Mouse (Mus musculus): ENCODE data around the gene Lrrc4.

Gene Lrrc4

GRCm38 (mm10) chr6:28857198-28858180 is 25.9 kb upstream of the Lrrc4 start:
- in situ Hi-C loops (cut with MboI; ENCODE audit: low pct_unique_long_range_greater_than_20kb in 1 of 2, low sequenced_read_pairs in 2 of 2, unreplicated experiment in 1 of 2) = no loop called here

- in situ Hi-C loops (cut with MboI; ENCODE audit: low pct_unique_long_range_greater_than_20kb in 1 of 2, low sequenced_read_pairs in 2 of 2, unreplicated experiment in 1 of 2) = no loop called here
These were observed 25.2 kb upstream of the Lrrc4 start for GRCm38 (mm10) chr6:28856789-28857188.

GRCm38 (mm10) chr6:28855442-28855841 is 23.9 kb upstream of the Lrrc4 start:
- in situ Hi-C loops (cut with MboI; ENCODE audit: low pct_unique_long_range_greater_than_20kb in 1 of 2, low sequenced_read_pairs in 2 of 2, unreplicated experiment in 1 of 2) = no loop called here

GRCm38 (mm10) chr6:28854598-28854997 is 23.1 kb upstream of the Lrrc4 start:
- in situ Hi-C loops (cut with MboI; ENCODE audit: low pct_unique_long_range_greater_than_20kb in 1 of 2, low sequenced_read_pairs in 2 of 2, unreplicated experiment in 1 of 2) = no loop called here

- in situ Hi-C loops (cut with MboI; ENCODE audit: low pct_unique_long_range_greater_than_20kb in 1 of 2, low sequenced_read_pairs in 2 of 2, unreplicated experiment in 1 of 2) = no loop called here
These were observed 22.1 kb upstream of the Lrrc4 start for GRCm38 (mm10) chr6:28853654-28854053.

- in situ Hi-C loops (cut with MboI; ENCODE audit: low pct_unique_long_range_greater_than_20kb in 1 of 2, low sequenced_read_pairs in 2 of 2, unreplicated experiment in 1 of 2) = no loop called here
These were observed 21.6 kb upstream of the Lrrc4 start for GRCm38 (mm10) chr6:28853164-28853563.

- in situ Hi-C loops (cut with MboI; ENCODE audit: low pct_unique_long_range_greater_than_20kb in 1 of 2, low sequenced_read_pairs in 2 of 2, unreplicated experiment in 1 of 2) = no loop called here
These were observed 20.8 kb upstream of the Lrrc4 start for GRCm38 (mm10) chr6:28852342-28852741.

GRCm38 (mm10) chr6:28850326-28850900 is 18.9 kb upstream of the Lrrc4 start:
- in situ Hi-C loops (cut with MboI; ENCODE audit: low pct_unique_long_range_greater_than_20kb in 1 of 2, low sequenced_read_pairs in 2 of 2, unreplicated experiment in 1 of 2) = no loop called here

GRCm38 (mm10) chr6:28849317-28849716 is 17.8 kb upstream of the Lrrc4 start:
- in situ Hi-C loops (cut with MboI; ENCODE audit: low pct_unique_long_range_greater_than_20kb in 1 of 2, low sequenced_read_pairs in 2 of 2, unreplicated experiment in 1 of 2) = no loop called here

- in situ Hi-C loops (cut with MboI; ENCODE audit: low pct_unique_long_range_greater_than_20kb in 1 of 2, low sequenced_read_pairs in 2 of 2, unreplicated experiment in 1 of 2) = no loop called here
These were observed 17.3 kb upstream of the Lrrc4 start for GRCm38 (mm10) chr6:28848891-28849290.

- in situ Hi-C loops (cut with MboI; ENCODE audit: low pct_unique_long_range_greater_than_20kb in 1 of 2, low sequenced_read_pairs in 2 of 2, unreplicated experiment in 1 of 2) = no loop called here
These were observed 16.8 kb upstream of the Lrrc4 start for GRCm38 (mm10) chr6:28848285-28848794.

- in situ Hi-C loops (cut with MboI; ENCODE audit: low pct_unique_long_range_greater_than_20kb in 1 of 2, low sequenced_read_pairs in 2 of 2, unreplicated experiment in 1 of 2) = no loop called here
These were observed 16.1 kb upstream of the Lrrc4 start for GRCm38 (mm10) chr6:28847616-28848015.

GRCm38 (mm10) chr6:28845610-28846009 is 14.1 kb upstream of the Lrrc4 start:
- in situ Hi-C loops (cut with MboI; ENCODE audit: low pct_unique_long_range_greater_than_20kb in 1 of 2, low sequenced_read_pairs in 2 of 2, unreplicated experiment in 1 of 2) = no loop called here

GRCm38 (mm10) chr6:28842375-28843276 is 11.1 kb upstream of the Lrrc4 start:
- in situ Hi-C loops (cut with MboI; ENCODE audit: low pct_unique_long_range_greater_than_20kb in 1 of 2, low sequenced_read_pairs in 2 of 2, unreplicated experiment in 1 of 2) = no loop called here

- in situ Hi-C loops (cut with MboI; ENCODE audit: low pct_unique_long_range_greater_than_20kb in 1 of 2, low sequenced_read_pairs in 2 of 2, unreplicated experiment in 1 of 2) = no loop called here
These were observed 10.0 kb upstream of the Lrrc4 start for GRCm38 (mm10) chr6:28841569-28841968.

GRCm38 (mm10) chr6:28836600-28836999 is 5.1 kb upstream of the Lrrc4 start:
- in situ Hi-C loops (cut with MboI; ENCODE audit: low pct_unique_long_range_greater_than_20kb in 1 of 2, low sequenced_read_pairs in 2 of 2, unreplicated experiment in 1 of 2) = no loop called here

- in situ Hi-C loops (cut with MboI; ENCODE audit: low pct_unique_long_range_greater_than_20kb in 1 of 2, low sequenced_read_pairs in 2 of 2, unreplicated experiment in 1 of 2) = no loop called here
These were observed 2.5 kb upstream of the Lrrc4 start for GRCm38 (mm10) chr6:28834046-28834445.

- in situ Hi-C loops (cut with MboI; ENCODE audit: low pct_unique_long_range_greater_than_20kb in 1 of 2, low sequenced_read_pairs in 2 of 2, unreplicated experiment in 1 of 2) = no loop called here
These were observed 1.9 kb upstream of the Lrrc4 start for GRCm38 (mm10) chr6:28833380-28833822.
